Mouse (Mus musculus) intestine, postnatal 0 days (tissue): ENCODE results near the gene Astn1. TPM values are rescaled to one million over a fixed set of nuclear protein-coding genes. Genes with fewer than 3 reads are reported as not detected.

Source experiments
- ATAC-seq: fragments of 200-750 bp; cut with Nextera tagmentation; 2 replicates; pipeline ENCODE4 v1.8.0; 2017; ENCODE audit warnings: mild to moderate bottlenecking, moderate TSS enrichment, moderate library complexity
- H3K27ac ChIP-seq: fragments of 300-500 bp; sonication (generic); 2 replicates; pipeline ENCODE4 v1.5.1; 2014; ENCODE audit warnings: mild to moderate bottlenecking, low read depth, low read length, moderate library complexity
- H3K27me3 ChIP-seq: fragments of 300-500 bp; sonication (generic); replicated peaks from 2 replicates; pipeline ENCODE4 v1.6.1; 2014; ENCODE audit warnings: low read length, mixed read lengths; ENCODE audit not compliant: control insufficient read depth, insufficient read depth
- H3K36me3 ChIP-seq: fragments of 300-500 bp; sonication (generic); 2 replicates; pipeline ENCODE4 v1.6.1; 2014; ENCODE audit warnings: mild to moderate bottlenecking, moderate library complexity; ENCODE audit not compliant: control insufficient read depth, insufficient read depth
- H3K4me1 ChIP-seq: fragments of 300-500 bp; sonication (generic); replicated peaks from 2 replicates; pipeline ENCODE4 v1.6.1; 2014; ENCODE audit warnings: antibody characterized with exemption, low read length, mixed read lengths; ENCODE audit not compliant: control insufficient read depth, insufficient read depth
- H3K4me2 ChIP-seq: fragments of 300-500 bp; sonication (generic); replicated peaks from 2 replicates; pipeline ENCODE4 v1.6.1; 2014; ENCODE audit warnings: low read depth, mild to moderate bottlenecking, moderate library complexity
- H3K4me3 ChIP-seq: fragments of 300-500 bp; sonication (generic); 2 replicates; pipeline ENCODE4 v1.5.1; 2014; ENCODE audit warnings: low read depth, low read length
- H3K9ac ChIP-seq: fragments of 300-500 bp; sonication (generic); 2 replicates; pipeline ENCODE4 v1.6.1; 2014; ENCODE audit warnings: mild to moderate bottlenecking, low read depth, low read length
- H3K9me3 ChIP-seq: fragments of 300-500 bp; sonication (generic); 2 replicates; pipeline ENCODE4 v1.6.1; 2016; ENCODE audit warnings: mixed run types; ENCODE audit not compliant: control insufficient read depth
- CTCF ChIP-seq: sonication (generic); IDR thresholded peaks from 2 replicates; pipeline ENCODE4 v1.5.1; 2016; ENCODE audit warnings: low read depth, mild to moderate bottlenecking, control low read depth, antibody characterized with exemption, moderate library complexity
- WGBS: fragments of 180-500 bp; shearing (Covaris S2); extraction: QIAGEN DNeasy Blood & Tissue Kit; methylation state at CpG from one replicate; pipeline ENCODE4 v1.1.7; 2014; 5-methylcytosine and 5-hydroxymethylcytosine counted together
- polyA plus RNA-seq: library from polyadenylated mRNA; unstranded; fragments of >200 nt; fragmentation: Nextera tagmentation; extraction: Ambion mirVana; gene quantifications from 2 replicates; pipeline ENCODE4 v1.2.1, GENCODE M21; 2015

The Astn1 gene
- polyA plus RNA-seq, 1 experiment from 2014 or later = 0.48 TPM

GRCm38 (mm10) chr1:158641306-158641705, 279.2 kb downstream of the Astn1 start:
- no peaks in the 10 kb centered on the region for H3K36me3 ChIP-seq
- ATAC-seq = no peak
- 64% methylated on average over 2 of the region's 2 CpGs for WGBS
- H3K4me1 ChIP-seq = no peaks in the 10 kb centered on the region
- no peaks in the 10 kb centered on the region for H3K27me3 ChIP-seq
- H3K27ac ChIP-seq = no peak overlapping the region
- H3K4me3 ChIP-seq = no peak overlapping the region
- no peaks in the 10 kb centered on the region for H3K9me3 ChIP-seq
- no peak overlapping the region for H3K4me2 ChIP-seq
- H3K9ac ChIP-seq = no peak overlapping the region
- TF ChIP-seq CTCF = no peak

- Histone ChIP-seq H3K36me3 (no peaks in the 10 kb centered on the region), H3K4me3 (no peak overlapping the region), H3K9ac (no peak overlapping the region), H3K27me3 (no peaks in the 10 kb centered on the region), H3K27ac (no peak overlapping the region), H3K4me1 (no peaks in the 10 kb centered on the region), H3K9me3 (no peaks in the 10 kb centered on the region), H3K4me2 (no peak overlapping the region)
- TF ChIP-seq CTCF = no peak
- no peak for ATAC-seq
Observed at GRCm38 (mm10) chr1:158642247-158642646, 280.2 kb downstream of the Astn1 start.

- no peak overlapping the region for H3K4me3 ChIP-seq
- no peaks in the 10 kb centered on the region for H3K9me3 ChIP-seq
- no peak for TF ChIP-seq CTCF
- no peak overlapping the region for H3K27ac ChIP-seq
- no peaks in the 10 kb centered on the region for H3K36me3 ChIP-seq
- no peak overlapping the region for H3K4me2 ChIP-seq
- WGBS = 72% methylated on average over 2 of the region's 2 CpGs
- H3K27me3 ChIP-seq = no peaks in the 10 kb centered on the region
- ATAC-seq = no peak
- no peak overlapping the region for H3K9ac ChIP-seq
- H3K4me1 ChIP-seq = no peaks in the 10 kb centered on the region
Observed at GRCm38 (mm10) chr1:158652799-158653198, 290.7 kb downstream of the Astn1 start.

GRCm38 (mm10) chr1:158653808-158654520, 291.9 kb downstream of the Astn1 start:
- Histone ChIP-seq H3K9ac (no peak overlapping the region), H3K4me1 (no peaks in the 10 kb centered on the region), H3K9me3 (no peaks in the 10 kb centered on the region), H3K4me3 (no peak overlapping the region), H3K4me2 (no peak overlapping the region), H3K27ac (no peak overlapping the region), H3K27me3 (no peaks in the 10 kb centered on the region), H3K36me3 (no peaks in the 10 kb centered on the region)
- WGBS = 29% methylated on average over 4 of the region's 4 CpGs
- peak; percentile 69 for TF ChIP-seq CTCF
- ATAC-seq = 0 out of 2 replicates have a peak, but pooled peaks have one; percentile 49

- Histone ChIP-seq H3K4me1 (no peaks in the 10 kb centered on the region), H3K4me3 (no peak overlapping the region), H3K9me3 (no peaks in the 10 kb centered on the region), H3K27ac (no peak overlapping the region), H3K9ac (no peak overlapping the region), H3K4me2 (no peak overlapping the region), H3K36me3 (no peaks in the 10 kb centered on the region), H3K27me3 (no peaks in the 10 kb centered on the region)
- WGBS = 39% methylated on average over 3 of the region's 3 CpGs
- TF ChIP-seq CTCF = peak; percentile 64
- ATAC-seq = no peak
Observed at GRCm38 (mm10) chr1:158654571-158655205, 292.6 kb downstream of the Astn1 start.

GRCm38 (mm10) chr1:158656986-158657385, 294.9 kb downstream of the Astn1 start:
- H3K4me3 ChIP-seq = no peak overlapping the region
- no peaks in the 10 kb centered on the region for H3K4me1 ChIP-seq
- H3K27ac ChIP-seq = no peak overlapping the region
- H3K9me3 ChIP-seq = no peaks in the 10 kb centered on the region
- no peak for ATAC-seq
- 93% methylated on average over 6 of the region's 6 CpGs for WGBS
- no peak for TF ChIP-seq CTCF
- H3K36me3 ChIP-seq = no peaks in the 10 kb centered on the region
- H3K9ac ChIP-seq = no peak overlapping the region
- H3K27me3 ChIP-seq = no peaks in the 10 kb centered on the region
- H3K4me2 ChIP-seq = no peak overlapping the region
